ENCODE assay signal across 20 mouse cellular contexts in the genomic region with DNA sequence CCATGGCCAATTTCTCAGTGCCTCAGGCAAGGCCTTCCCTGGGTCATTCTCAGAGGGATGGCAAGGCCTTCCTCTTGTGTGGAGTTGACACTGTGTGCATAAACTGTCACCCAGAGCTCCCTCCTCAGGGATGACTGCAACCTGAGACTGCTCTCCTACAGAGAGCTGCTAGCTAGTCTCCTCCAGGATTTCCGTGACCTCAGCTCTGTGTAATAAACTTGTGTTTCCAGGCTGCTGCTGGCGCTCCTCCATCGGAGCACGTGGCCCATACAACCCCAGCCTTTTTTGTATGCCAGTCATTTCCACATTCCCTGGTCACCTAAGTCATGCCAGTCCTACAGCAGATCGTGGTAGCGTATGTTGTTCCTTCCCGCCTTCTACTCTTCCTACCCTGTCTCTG.
DNase-seq lines count a peak whose midpoint lies in the region; ATAC-seq and TF ChIP-seq lines count a peak whose summit lies in the region.
"Had no signal": no experiment of that assay in that cellular context is flagged by ENCODE, and none has a peak within 500 bp of the region (broad histone marks: within the 10 kb centered on the region; RNA-seq: fewer than 3 reads in every experiment).

No protein-coding gene starts in this region.

- WGBS in heart, embryonic 12.5 days: 88% methylated on average over 7 of the region's 7 CpGs
- 72% methylated on average over 7 of the region's 7 CpGs for WGBS in kidney, adult 2 months

- no peak for TF ChIP-seq CTCF in kidney, adult 2 months (conservative IDR thresholded peaks at IDR 0.05; ENCODE audit: insufficient read depth, insufficient read length, low read depth, low read length)
- no peak for TF ChIP-seq CTCF in E14TG2a.4 (conservative IDR thresholded peaks at IDR 0.05; ENCODE audit: low read length)

- DNase-seq in adrenal gland, postnatal 10 days: peak; percentile 30
- no peak for DNase-seq in adrenal gland, adult 18-20 months (ENCODE audit: low spot score in 2 of 2)
- no peak for DNase-seq in heart, adult 8-10 months (ENCODE audit: low spot score)
- peak; percentile 28 for DNase-seq in kidney, adult 2 months
- DNase-seq in kidney, adult 9 months: no peak
- no peak for DNase-seq in cerebellum, postnatal 25 days
- DNase-seq: cerebellum, adult 9-10 months; kidney, adult 8-10 months; liver, postnatal 0 days; lung, postnatal 10 days; midbrain, embryonic 14.5 days; right cerebral cortex, adult 18-20 months; thymus, postnatal 14 days had no signal

- peaks cover 40% of the 10 kb centered on the region for H3K4me1 ChIP-seq in heart, embryonic 12.5 days (replicated peaks)
- H3K4me1 ChIP-seq in kidney, adult 2 months (ENCODE audit: control insufficient read depth, insufficient read depth, low read length): no peaks in the 10 kb centered on the region
- peaks cover 75% of the 10 kb centered on the region for H3K4me1 ChIP-seq in E14TG2a.4 (replicated peaks; ENCODE audit: low read depth, low read length)

- no peak overlapping the region for H3K4me2 ChIP-seq in heart, embryonic 12.5 days
- H3K4me2 ChIP-seq: embryonic facial prominence, embryonic 12.5 days; neural tube, embryonic 13.5 days had no signal

- 0 out of 2 replicates have a peak overlapping the region, but pooled peaks have one; percentile 85 for H3K27ac ChIP-seq in heart, embryonic 12.5 days (ENCODE audit: poor library complexity, severe bottlenecking)
- H3K27ac ChIP-seq in kidney, adult 2 months (ENCODE audit: insufficient read depth, low read depth, low read length): no peak overlapping the region
- H3K27ac ChIP-seq: embryonic facial prominence, embryonic 12.5 days had no signal

- ATAC-seq in heart, embryonic 12.5 days (ENCODE audit: insufficient number of reproducible peaks, low FRiP score): no peak
- ATAC-seq: CD4-positive, CD25-positive, alpha-beta regulatory T cell, adult 4 months; forebrain, embryonic 16.5 days; liver, postnatal 0 days had no signal

- no peak for TF ChIP-seq POLR2A in kidney, adult 2 months (IDR thresholded peaks at IDR 0.05; ENCODE audit: low read depth, low read length)

- H3K27me3 ChIP-seq in heart, embryonic 12.5 days (replicated peaks): no peaks in the 10 kb centered on the region
- H3K27me3 ChIP-seq in kidney, adult 2 months (replicated peaks; ENCODE audit: control insufficient read depth, insufficient read depth, low read length): no peaks in the 10 kb centered on the region
- H3K27me3 ChIP-seq in E14TG2a.4 (ENCODE audit: insufficient read depth, low read length): no peaks in the 10 kb centered on the region
- H3K27me3 ChIP-seq: embryonic facial prominence, embryonic 12.5 days; neural tube, embryonic 13.5 days had no signal

- H3K9me3 ChIP-seq in heart, embryonic 12.5 days (replicated peaks): no peaks in the 10 kb centered on the region
- H3K9me3 ChIP-seq in E14TG2a.4 (ENCODE audit: low read length): no peaks in the 10 kb centered on the region
- H3K9me3 ChIP-seq: embryonic facial prominence, embryonic 12.5 days; G1E; neural tube, embryonic 13.5 days had no signal

- H3K4me3 ChIP-seq in heart, embryonic 12.5 days: no peak overlapping the region
- no peak overlapping the region for H3K4me3 ChIP-seq in kidney, adult 2 months (ENCODE audit: insufficient read depth, low read depth, low read length)
- H3K4me3 ChIP-seq in E14TG2a.4 (replicated peaks; ENCODE audit: low read length): 0 out of 2 replicates have a peak overlapping the region, but pooled peaks have one; percentile 3
- H3K4me3 ChIP-seq: embryonic facial prominence, embryonic 12.5 days; neural tube, embryonic 13.5 days had no signal

- no peak overlapping the region for H3K9ac ChIP-seq in heart, embryonic 12.5 days
- H3K9ac ChIP-seq: embryonic facial prominence, embryonic 12.5 days; liver, postnatal 0 days; neural tube, embryonic 13.5 days had no signal

- no peaks in the 10 kb centered on the region for H3K36me3 ChIP-seq in heart, embryonic 12.5 days
- H3K36me3 ChIP-seq in kidney, adult 2 months (ENCODE audit: control insufficient read depth, insufficient read depth, low read length): no peaks in the 10 kb centered on the region
- no peaks in the 10 kb centered on the region for H3K36me3 ChIP-seq in E14TG2a.4 (ENCODE audit: insufficient read depth, low read length)
- H3K36me3 ChIP-seq: embryonic facial prominence, embryonic 12.5 days; G1E; neural tube, embryonic 13.5 days had no signal

Comparison
In these comparisons a context has a peak if more than half of its experiments do, and no peak if none do; other contexts are left out.
1. DNase-seq: peak in adrenal gland, postnatal 10 days (single experiment) and kidney, adult 2 months (single experiment); none in adrenal gland, adult 18-20 months (0 of 2), heart, adult 8-10 months (single experiment), kidney, adult 9 months (single experiment) and cerebellum, postnatal 25 days (0 of 2).